Mouse (Mus musculus) embryo, embryonic 10 days (tissue): ENCODE measurements around the gene Slc16a10.

ENCODE experiments used
- DNase-seq: peaks from one replicate; pipeline ENCODE4 v3.0.0-alpha.2; 2015; ENCODE audit warnings: low spot score

The Slc16a10 gene

GRCm38 (mm10) chr10:40068595-40068994, 73.5 kb downstream of the Slc16a10 start:
- no peak for DNase-seq

- no peak for DNase-seq
Measured at GRCm38 (mm10) chr10:40067529-40067928, 74.5 kb downstream of the Slc16a10 start.

- DNase-seq, result no peak
Measured at GRCm38 (mm10) chr10:40067071-40067470, 75.0 kb downstream of the Slc16a10 start.

GRCm38 (mm10) chr10:40065357-40065756, 76.7 kb downstream of the Slc16a10 start:
- DNase-seq, result no peak

GRCm38 (mm10) chr10:40063291-40063890, 78.7 kb downstream of the Slc16a10 start:
- DNase-seq, result peak; percentile 66

GRCm38 (mm10) chr10:40062812-40063211, 79.2 kb downstream of the Slc16a10 start:
- DNase-seq, result no peak

- no peak for DNase-seq
Measured at GRCm38 (mm10) chr10:40061926-40062325, 80.1 kb downstream of the Slc16a10 start.

GRCm38 (mm10) chr10:40058786-40059120, 83.3 kb downstream of the Slc16a10 start:
- no peak for DNase-seq

GRCm38 (mm10) chr10:40058062-40058785, 83.8 kb downstream of the Slc16a10 start:
- DNase-seq, result no peak

GRCm38 (mm10) chr10:40057615-40058014, 84.4 kb downstream of the Slc16a10 start:
- DNase-seq, result no peak

- DNase-seq, result no peak
Measured at GRCm38 (mm10) chr10:40054455-40054854, 87.6 kb downstream of the Slc16a10 start.

- DNase-seq, result no peak
Measured at GRCm38 (mm10) chr10:40053896-40054295, 88.2 kb downstream of the Slc16a10 start.

GRCm38 (mm10) chr10:40053257-40053895, 88.7 kb downstream of the Slc16a10 start:
- peak; percentile 27 for DNase-seq

- DNase-seq, result no peak
Measured at GRCm38 (mm10) chr10:40051997-40052396, 90.1 kb downstream of the Slc16a10 start.

GRCm38 (mm10) chr10:40050763-40051162, 91.3 kb downstream of the Slc16a10 start:
- DNase-seq, result no peak

GRCm38 (mm10) chr10:40041339-40041738, 100.7 kb downstream of the Slc16a10 start:
- DNase-seq, result peak; percentile 71

- no peak for DNase-seq
Measured at GRCm38 (mm10) chr10:40036686-40037560, 105.1 kb downstream of the Slc16a10 start.

GRCm38 (mm10) chr10:40034956-40035355, 107.1 kb downstream of the Slc16a10 start:
- DNase-seq, result no peak

- no peak for DNase-seq
Measured at GRCm38 (mm10) chr10:40032897-40033296, 109.2 kb downstream of the Slc16a10 start.

- DNase-seq, result no peak
Measured at GRCm38 (mm10) chr10:40030716-40031115, 111.3 kb downstream of the Slc16a10 start.

GRCm38 (mm10) chr10:40029610-40030009, 112.4 kb downstream of the Slc16a10 start:
- DNase-seq, result no peak

- DNase-seq, result no peak
Measured at GRCm38 (mm10) chr10:40028091-40028490, 114.0 kb downstream of the Slc16a10 start.
